Mouse (Mus musculus): Measurements from ENCODE around the gene Adam22.
A peak's percentile ranks its signal among the peaks of the same experiment; 100 is the strongest.

The Adam22 gene

GRCm38 (mm10) chr5:8367614-8368327 lies at the start of gene Adam22:
TSS of gene Adam22 (minus strand) at chr5:8368160.
- DNase-seq = peak; percentile 71 to 84

- no peak for DNase-seq
Observed at GRCm38 (mm10) chr5:8417443-8417842, 49.5 kb upstream of the Adam22 start.

GRCm38 (mm10) chr5:8416683-8417413 lies 48.9 kb upstream of the Adam22 start:
- no peak for DNase-seq

- no peak for DNase-seq
Observed at GRCm38 (mm10) chr5:8408746-8409145, 40.8 kb upstream of the Adam22 start.

GRCm38 (mm10) chr5:8397587-8398249 lies 29.8 kb upstream of the Adam22 start:
- no peak for DNase-seq

- DNase-seq = no peak
Observed at GRCm38 (mm10) chr5:8393891-8394583, 26.1 kb upstream of the Adam22 start.

GRCm38 (mm10) chr5:8374297-8374906 lies 6.4 kb upstream of the Adam22 start:
- no peak for DNase-seq

GRCm38 (mm10) chr5:8373415-8373814 lies 5.5 kb upstream of the Adam22 start:
- no peak for DNase-seq

GRCm38 (mm10) chr5:8368781-8369180 lies 821 bp upstream of the Adam22 start:
- no peak for DNase-seq

GRCm38 (mm10) chr5:8368328-8368692 lies 350 bp upstream of the Adam22 start:
- no peak for DNase-seq

- no peak for DNase-seq
Observed at GRCm38 (mm10) chr5:8366771-8367613, 968 bp downstream of the Adam22 start.

- DNase-seq = no peak
Observed at GRCm38 (mm10) chr5:8362361-8362760, 5.6 kb downstream of the Adam22 start.

- DNase-seq = no peak
Observed at GRCm38 (mm10) chr5:8357677-8358076, 10.3 kb downstream of the Adam22 start.

GRCm38 (mm10) chr5:8356885-8357651 lies 10.9 kb downstream of the Adam22 start:
- peak; percentile 47 to 69 for DNase-seq

GRCm38 (mm10) chr5:8356326-8356725 lies 11.6 kb downstream of the Adam22 start:
- peak in 1 of 2 experiments; percentile 24 for DNase-seq

- DNase-seq = no peak
Observed at GRCm38 (mm10) chr5:8349557-8349956, 18.4 kb downstream of the Adam22 start.

- no peak for DNase-seq
Observed at GRCm38 (mm10) chr5:8346329-8346728, 21.6 kb downstream of the Adam22 start.

- no peak for DNase-seq
Observed at GRCm38 (mm10) chr5:8343296-8343695, 24.7 kb downstream of the Adam22 start.

- DNase-seq = no peak
Observed at GRCm38 (mm10) chr5:8341676-8342075, 26.3 kb downstream of the Adam22 start.

- DNase-seq = no peak
Observed at GRCm38 (mm10) chr5:8327645-8328269, 40.2 kb downstream of the Adam22 start.

GRCm38 (mm10) chr5:8326671-8327070 lies 41.3 kb downstream of the Adam22 start:
- DNase-seq = no peak
